Mouse (Mus musculus): ENCODE measurements around the gene Acsm1. TPM values are rescaled to one million over a fixed set of nuclear protein-coding genes. Genes with fewer than 3 reads are reported as not detected.

Gene Acsm1
- polyA plus RNA-seq, 1 experiment from 2014 or later, result 2.1 TPM

GRCm38 (mm10) chr7:119680107-119680506 is 73.3 kb downstream of the Acsm1 start:
- H3K36me3 ChIP-seq, result no peaks in the 10 kb centered on the region
- ATAC-seq (replicated peaks; ENCODE audit: low FRiP score), result no peak
- WGBS, result 70% methylated on average over 8 of the region's 8 CpGs

GRCm38 (mm10) chr7:119682699-119683098 is 75.9 kb downstream of the Acsm1 start:
- H3K27ac ChIP-seq, result no peak overlapping the region
- no peak overlapping the region for H3K9ac ChIP-seq
- no peaks in the 10 kb centered on the region for H3K36me3 ChIP-seq
- H3K27me3 ChIP-seq, result no peaks in the 10 kb centered on the region
- WGBS, result 69% methylated on average over 4 of the region's 4 CpGs
- no peak overlapping the region for H3K4me2 ChIP-seq
- H3K4me1 ChIP-seq, result no peaks in the 10 kb centered on the region
- H3K9me3 ChIP-seq (replicated peaks), result no peaks in the 10 kb centered on the region
- no peak overlapping the region for H3K4me3 ChIP-seq (replicated peaks)
- ATAC-seq (replicated peaks; ENCODE audit: low FRiP score), result no peak

More at GRCm38 (mm10) chr7:119680107-119680506, 73.3 kb downstream of the Acsm1 start:
- Histone ChIP-seq H3K27ac (no peak overlapping the region), H3K27me3 (no peaks in the 10 kb centered on the region), H3K4me2 (no peak overlapping the region), H3K9ac (no peak overlapping the region), H3K4me3 (replicated peaks) (no peak overlapping the region), H3K4me1 (no peaks in the 10 kb centered on the region), H3K9me3 (replicated peaks) (no peaks in the 10 kb centered on the region)

GRCm38 (mm10) chr7:119689726-119690125 is 82.9 kb downstream of the Acsm1 start, which contains the start of gene Acsm4:
Gene Acsm4 (plus strand): TSS chr7:119690026.
- 77% methylated on average over 5 of the region's 5 CpGs for WGBS
- Histone ChIP-seq H3K4me2 (no peak within 1 kb of the TSS), H3K9me3 (replicated peaks) (no peaks in the 10 kb centered on the region), H3K27ac (no peak within 1 kb of the TSS), H3K36me3 (no peaks in the 10 kb centered on the region), H3K4me1 (no peaks in the 10 kb centered on the region), H3K9ac (no peak within 1 kb of the TSS), H3K27me3 (no peaks in the 10 kb centered on the region), H3K4me3 (replicated peaks) (no peak within 1 kb of the TSS)
- no peak for ATAC-seq (replicated peaks; ENCODE audit: low FRiP score)

GRCm38 (mm10) chr7:119692302-119692701 is 85.5 kb downstream of the Acsm1 start:
- Histone ChIP-seq H3K27ac (no peak overlapping the region), H3K36me3 (no peaks in the 10 kb centered on the region), H3K4me3 (replicated peaks) (no peak overlapping the region), H3K4me2 (no peak overlapping the region), H3K9me3 (replicated peaks) (no peaks in the 10 kb centered on the region), H3K27me3 (no peaks in the 10 kb centered on the region), H3K9ac (no peak overlapping the region), H3K4me1 (no peaks in the 10 kb centered on the region)
- no peak for ATAC-seq (replicated peaks; ENCODE audit: low FRiP score)
- 83% methylated on average over 4 of the region's 4 CpGs for WGBS

GRCm38 (mm10) chr7:119694926-119695325 is 88.1 kb downstream of the Acsm1 start:
- no peaks in the 10 kb centered on the region for H3K9me3 ChIP-seq (replicated peaks)
- H3K36me3 ChIP-seq, result no peaks in the 10 kb centered on the region
- WGBS, result 74% methylated on average over 1 of the region's 1 CpGs
- no peak overlapping the region for H3K4me2 ChIP-seq
- H3K9ac ChIP-seq, result no peak overlapping the region
- no peak for ATAC-seq (replicated peaks; ENCODE audit: low FRiP score)
- H3K27me3 ChIP-seq, result no peaks in the 10 kb centered on the region
- H3K4me1 ChIP-seq, result no peaks in the 10 kb centered on the region
- H3K27ac ChIP-seq, result no peak overlapping the region
- no peak overlapping the region for H3K4me3 ChIP-seq (replicated peaks)

Other genes with a start within 250 kb of the Acsm1 start
- gene Gp2, start 147.7 kb upstream of the Acsm1 start, polyA plus RNA-seq (2015; fragmentation: Nextera tagmentation; extraction: Ambion mirVana), result 0.14 TPM in 1 of 2 replicates, not detected in the other
- 3.5 and 4.6 TPM in 2 replicates for gene Umod, start 127.7 kb upstream of the Acsm1 start, polyA plus RNA-seq (2015; fragmentation: Nextera tagmentation; extraction: Ambion mirVana)
- gene Acsm5, start 87.6 kb upstream of the Acsm1 start, polyA plus RNA-seq (2015; fragmentation: Nextera tagmentation; extraction: Ambion mirVana), result 0.64 and 1.0 TPM in 2 replicates
- 0.06 and 0.10 TPM in 2 replicates for gene Pdilt, start 83.5 kb upstream of the Acsm1 start, polyA plus RNA-seq (2015; fragmentation: Nextera tagmentation; extraction: Ambion mirVana)
- gene Acsm2, start 52.7 kb upstream of the Acsm1 start, polyA plus RNA-seq (2015; fragmentation: Nextera tagmentation; extraction: Ambion mirVana), result 26.0 and 29.4 TPM in 2 replicates
- not detected in 2 replicates for gene Acsm4, start 83.0 kb downstream of the Acsm1 start, polyA plus RNA-seq (2015; fragmentation: Nextera tagmentation; extraction: Ambion mirVana)
- gene Thumpd1, start 113.8 kb downstream of the Acsm1 start, polyA plus RNA-seq (2015; fragmentation: Nextera tagmentation; extraction: Ambion mirVana), result 77.0 and 80.1 TPM in 2 replicates
- gene Acsm3, start 153.9 kb downstream of the Acsm1 start, polyA plus RNA-seq (2015; fragmentation: Nextera tagmentation; extraction: Ambion mirVana), result 0.61 and 1.3 TPM in 2 replicates
- gene Rexo5, start 187.0 kb downstream of the Acsm1 start, polyA plus RNA-seq (2015; fragmentation: Nextera tagmentation; extraction: Ambion mirVana), result 21.1 and 29.9 TPM in 2 replicates
- 24.8 and 26.1 TPM in 2 replicates for gene Eri2, start 187.0 kb downstream of the Acsm1 start, polyA plus RNA-seq (2015; fragmentation: Nextera tagmentation; extraction: Ambion mirVana)

Data from kidney, embryonic 15.5 days (tissue).